Comparison of ENCODE assay signal across 12 mouse cellular contexts in the genomic region with DNA sequence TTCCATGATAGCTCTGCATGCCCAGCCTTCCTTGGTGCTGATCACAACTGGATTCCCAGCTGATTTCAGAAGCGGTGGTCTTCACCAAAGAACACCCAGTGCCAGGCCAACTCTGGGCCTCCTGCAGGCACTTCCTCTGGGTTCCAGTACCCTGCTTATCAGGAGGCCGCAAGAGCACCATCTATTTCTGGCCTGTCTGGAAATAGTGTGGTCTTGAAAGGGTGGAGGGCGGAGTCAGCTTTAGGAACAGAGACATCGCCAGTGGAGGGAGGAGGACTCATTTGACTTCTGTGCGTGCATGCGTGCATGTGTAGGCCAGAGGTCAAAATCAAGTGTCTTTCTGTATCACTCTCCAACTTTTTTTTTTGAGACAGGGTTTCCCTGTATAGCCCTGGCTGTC. TPM values are rescaled to one million over a fixed set of nuclear protein-coding genes. Genes with fewer than 3 reads are reported as not detected.
DNase-seq lines count a peak whose midpoint lies in the region; ATAC-seq and TF ChIP-seq lines count a peak whose summit lies in the region.
"Had no signal": no experiment of that assay in that cellular context is flagged by ENCODE, and none has a peak within 500 bp of the region (broad histone marks: within the 10 kb centered on the region; RNA-seq: fewer than 3 reads in every experiment).

No protein-coding gene starts in this region.

- intact Hi-C loops in gastrocnemius, postnatal 14 days (cut with DNase I; ENCODE audit: low total_unique reads): no loop called here

- H3K27me3 ChIP-seq in heart, postnatal 0 days (ENCODE audit: control insufficient read depth, insufficient read depth, low read length): no peaks in the 10 kb centered on the region
- H3K27me3 ChIP-seq: neural tube, embryonic 15.5 days had no signal

- H3K27ac ChIP-seq in heart, postnatal 0 days (ENCODE audit: low read depth): peak overlapping the region; percentile 49
- H3K27ac ChIP-seq: midbrain, embryonic 10.5 days; neural tube, embryonic 15.5 days had no signal

- no peak for TF ChIP-seq CTCF in heart, postnatal 0 days (IDR thresholded peaks at IDR 0.05; ENCODE audit: low read depth)

- no peaks in the 10 kb centered on the region for H3K36me3 ChIP-seq in heart, postnatal 0 days (replicated peaks; ENCODE audit: control insufficient read depth, insufficient read depth, low read length)
- H3K36me3 ChIP-seq: midbrain, embryonic 10.5 days; neural tube, embryonic 15.5 days had no signal

- ATAC-seq in heart, postnatal 0 days (ENCODE audit: insufficient read depth, low read depth): peak; percentile 82
- peak; percentile 58 for ATAC-seq in megakaryocyte, adult 5-6 weeks (ENCODE audit: poor library complexity, severe bottlenecking)
- no peak for ATAC-seq in cerebellum, adult (ENCODE audit: insufficient number of reproducible peaks, low FRiP score, low TSS enrichment)

- no peak overlapping the region for H3K4me2 ChIP-seq in heart, postnatal 0 days (ENCODE audit: low read depth, low read length)
- H3K4me2 ChIP-seq: neural tube, embryonic 15.5 days had no signal

- no peaks in the 10 kb centered on the region for H3K9me3 ChIP-seq in heart, postnatal 0 days (replicated peaks; ENCODE audit: control insufficient read depth, low read length)
- H3K9me3 ChIP-seq: midbrain, embryonic 10.5 days; neural tube, embryonic 15.5 days had no signal

- H3K9ac ChIP-seq in heart, postnatal 0 days (replicated peaks; ENCODE audit: low read depth, low read length): no peak overlapping the region
- H3K9ac ChIP-seq: neural tube, embryonic 15.5 days had no signal

- H3K4me1 ChIP-seq in heart, postnatal 0 days (ENCODE audit: control insufficient read depth, insufficient read depth): peaks cover 29% of the 10 kb centered on the region
- H3K4me1 ChIP-seq: midbrain, embryonic 10.5 days; neural tube, embryonic 15.5 days had no signal

- no peak overlapping the region for H3K4me3 ChIP-seq in heart, postnatal 0 days (ENCODE audit: low read depth, low read length)
- H3K4me3 ChIP-seq: midbrain, embryonic 10.5 days; neural tube, embryonic 15.5 days had no signal

- TF ChIP-seq EP300 in heart, postnatal 0 days (IDR thresholded peaks at IDR 0.05; ENCODE audit: low read depth): no peak

- DNase-seq in layer of hippocampus, adult 11-12 months (ENCODE audit: low spot score): peak; percentile 18
- no peak for DNase-seq in layer of hippocampus, postnatal 14 days (ENCODE audit: low spot score in 2 of 2)
- DNase-seq in c-Kit-positive CD71-negative TER-119-negative erythroid progenitor cells, embryonic 14.5 days (ENCODE audit: low read depth): peak; percentile 71
- DNase-seq in heart, postnatal 0 days (ENCODE audit: low spot score): peak; percentile 68
- no peak for DNase-seq in gastrocnemius, postnatal 14 days
- no peak for DNase-seq in neural tube, embryonic 10.5 days (ENCODE audit: extremely low spot score, low spot score)
- DNase-seq: adrenal gland, postnatal 25 days; kidney, postnatal 36 days had no signal

- WGBS in heart, postnatal 0 days: 21% methylated on average over 6 of the region's 6 CpGs

RNA-seq across cellular contexts. Expression of gene Plcg2, which starts 45.7 kb away (rescaled TPM):
- total RNA-seq in layer of hippocampus, postnatal 14 days (2021): 1 to 10 TPM; 3.2 to 3.9 TPM
- total RNA-seq in heart, postnatal 0 days (2014; rRNA removed; ENCODE audit: low replicate concordance): 8.8 and 9.2 TPM in 2 replicates
- 4.9 and 5.0 TPM in 2 replicates for polyA plus RNA-seq in heart, postnatal 0 days (2015; fragmentation: Nextera tagmentation; extraction: Ambion mirVana)
- total RNA-seq in megakaryocyte, adult 5-6 weeks (2015): 104 and 105 TPM in 2 replicates
- 164 and 180 TPM in 2 replicates for total RNA-seq in megakaryocyte, adult 5-6 weeks (2017)
- total RNA-seq in gastrocnemius, postnatal 14 days (2021): 1 to 10 TPM in 1 of 2 experiments, under 1 TPM in 1; 0.84 to 1.2 TPM

Comparison
In these comparisons a context has a peak if more than half of its experiments do, and no peak if none do; other contexts are left out.
1. DNase-seq: peak in layer of hippocampus, adult 11-12 months (single experiment), c-Kit-positive CD71-negative TER-119-negative erythroid progenitor cells, embryonic 14.5 days (single experiment) and heart, postnatal 0 days (single experiment); none in layer of hippocampus, postnatal 14 days (0 of 2), gastrocnemius, postnatal 14 days (single experiment) and neural tube, embryonic 10.5 days (single experiment).
2. RNA of gene Plcg2, which starts 45.7 kb away (total RNA-seq): 104 to 180 TPM in megakaryocyte, adult 5-6 weeks; 8.8 to 9.2 TPM in heart, postnatal 0 days, 3.2 to 3.9 TPM in layer of hippocampus, postnatal 14 days and 0.84 to 1.2 TPM in gastrocnemius, postnatal 14 days; every median in the first group is over 10 times any median in the second.